Mouse (Mus musculus) forebrain, embryonic 10.5 days (tissue): ENCODE data around the gene Gm13178. TPM values are rescaled to one million over a fixed set of nuclear protein-coding genes. Genes with fewer than 3 reads are reported as not detected.

Source experiments
- DNase-seq: peaks from one replicate; pipeline ENCODE4 v3.0.0-alpha.2; 2017; ENCODE audit warnings: low spot score; ENCODE audit errors: extremely low spot score
- H3K27ac ChIP-seq: fragments of 300-500 bp; sonication (generic); 2 replicates; pipeline ENCODE4 v1.5.1; 2016; ENCODE audit warnings: mild to moderate bottlenecking
- H3K27me3 ChIP-seq: fragments of 300-500 bp; sonication (generic); 2 replicates; pipeline ENCODE4 v1.6.1; 2016; ENCODE audit warnings: mild to moderate bottlenecking; ENCODE audit not compliant: poor library complexity, severe bottlenecking
- H3K36me3 ChIP-seq: fragments of 300-500 bp; sonication (generic); replicated peaks from 2 replicates; pipeline ENCODE4 v1.6.1; 2016; ENCODE audit warnings: mild to moderate bottlenecking, moderate library complexity
- H3K4me1 ChIP-seq: fragments of 300-500 bp; sonication (generic); 2 replicates; pipeline ENCODE4 v1.6.1; 2016
- H3K4me3 ChIP-seq: fragments of 300-500 bp; sonication (generic); 2 replicates; pipeline ENCODE4 v1.5.1; 2016; ENCODE audit warnings: mild to moderate bottlenecking, moderate library complexity
- H3K9me3 ChIP-seq: fragments of 300-500 bp; sonication (generic); 2 replicates; pipeline ENCODE4 v1.6.1; 2016; ENCODE audit warnings: mild to moderate bottlenecking, moderate library complexity
- WGBS: fragments of 180-500 bp; shearing (Covaris S2); methylation state at CpG from one replicate; pipeline ENCODE4 v1.1.7; 2016; 5-methylcytosine and 5-hydroxymethylcytosine counted together
- polyA plus RNA-seq: library from polyadenylated mRNA; unstranded; fragments of >200 nt; fragmentation: Nextera tagmentation; extraction: Ambion mirVana; gene quantifications from 2 replicates; pipeline ENCODE4 v1.2.1, GENCODE M21; 2016

The Gm13178 gene
- not detected in 2 replicates for polyA plus RNA-seq

- DNase-seq, result no peak
- 82% methylated on average over 1 of the region's 1 CpGs for WGBS
- Histone ChIP-seq H3K4me3 (no peak within 1 kb of the TSS), H3K36me3 (no peaks in the 10 kb centered on the region), H3K9me3 (peaks cover 29% of the 10 kb centered on the region; the same call in 1 of the 2 replicates), H3K4me1 (no peaks in the 10 kb centered on the region), H3K27me3 (no peaks in the 10 kb centered on the region), H3K27ac (no peak within 1 kb of the TSS)
These were observed at the start of gene Gm13178 for GRCm38 (mm10) chr4:144721304-144721703. TSS of gene Gm13178 (minus strand) at chr4:144721404.

DNA sequence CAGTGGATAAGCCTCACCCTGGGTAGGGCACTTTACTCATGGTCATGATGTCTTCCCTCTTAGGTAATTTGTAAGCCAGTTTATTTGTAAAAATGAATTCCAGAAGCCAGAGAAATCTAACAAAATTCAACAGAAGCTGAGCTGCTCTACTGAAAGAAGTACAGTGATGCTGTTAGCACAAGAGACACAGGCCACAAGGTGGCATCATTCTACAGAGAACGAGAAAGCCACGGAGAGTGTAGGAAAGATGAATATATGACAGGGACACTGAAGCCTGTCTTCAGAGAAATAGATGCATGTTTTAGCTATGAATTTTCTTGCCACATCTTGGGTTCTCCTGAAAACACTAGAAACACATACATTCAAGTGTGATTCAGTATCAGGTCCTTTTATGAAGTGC is 44.5 kb upstream of the Gm13178 start:
- WGBS, result 42% methylated on average over 2 of the region's 2 CpGs
- Histone ChIP-seq H3K27ac (no peak overlapping the region), H3K9me3 (peaks cover 2% of the 10 kb centered on the region; the same call in 1 of the 2 replicates), H3K4me3 (no peak overlapping the region), H3K4me1 (no peaks in the 10 kb centered on the region), H3K36me3 (no peaks in the 10 kb centered on the region), H3K27me3 (no peaks in the 10 kb centered on the region)
- DNase-seq, result no peak

GRCm38 (mm10) chr4:144749139-144749538 is 27.9 kb upstream of the Gm13178 start:
- Histone ChIP-seq H3K27me3 (no peaks in the 10 kb centered on the region), H3K4me1 (no peaks in the 10 kb centered on the region), H3K27ac (no peak overlapping the region), H3K4me3 (no peak overlapping the region), H3K36me3 (no peaks in the 10 kb centered on the region), H3K9me3 (peaks cover 5% of the 10 kb centered on the region)
- DNase-seq, result no peak
- WGBS, result 62% methylated on average over 1 of the region's 1 CpGs

GRCm38 (mm10) chr4:144719691-144720090 is 1.5 kb downstream of the Gm13178 start:
- no peaks in the 10 kb centered on the region for H3K36me3 ChIP-seq
- WGBS, result 88% methylated on average over 1 of the region's 1 CpGs
- H3K4me1 ChIP-seq, result no peaks in the 10 kb centered on the region
- H3K9me3 ChIP-seq, result peaks cover 34% of the 10 kb centered on the region; the same call in 1 of the 2 replicates
- no peaks in the 10 kb centered on the region for H3K27me3 ChIP-seq
- no peak for DNase-seq
- H3K27ac ChIP-seq, result no peak overlapping the region
- no peak overlapping the region for H3K4me3 ChIP-seq

- 88% methylated on average over 1 of the region's 1 CpGs for WGBS
- Histone ChIP-seq H3K27me3 (no peaks in the 10 kb centered on the region), H3K27ac (no peak overlapping the region), H3K4me3 (no peak overlapping the region), H3K36me3 (no peaks in the 10 kb centered on the region), H3K9me3 (peaks cover 36% of the 10 kb centered on the region; the same call in 1 of the 2 replicates), H3K4me1 (no peaks in the 10 kb centered on the region)
- no peak for DNase-seq
These were observed 2.9 kb downstream of the Gm13178 start for GRCm38 (mm10) chr4:144718288-144718687.

- Histone ChIP-seq H3K27me3 (no peaks in the 10 kb centered on the region), H3K36me3 (no peaks in the 10 kb centered on the region), H3K9me3 (peaks cover 18% of the 10 kb centered on the region; the same call in 1 of the 2 replicates), H3K27ac (no peak within 1 kb of the TSS), H3K4me1 (no peaks in the 10 kb centered on the region), H3K4me3 (no peak within 1 kb of the TSS)
- WGBS, result 57% methylated on average over 2 of the region's 2 CpGs
- no peak for DNase-seq
These were observed 34.9 kb downstream of the Gm13178 start, which contains the start of gene Gm436 for GRCm38 (mm10) chr4:144686268-144686667. TSS of gene Gm436 (minus strand) at chr4:144686368.

Other genes starting within 250 kb of the Gm13178 start
- gene 9430007A20Rik, start 201.6 kb downstream of the Gm13178 start, polyA plus RNA-seq, result not detected in 2 replicates
- gene Gm13124, start 156.3 kb downstream of the Gm13178 start, polyA plus RNA-seq, result not detected in 2 replicates
- not detected in 2 replicates for gene Aadacl4, start 107.7 kb downstream of the Gm13178 start, polyA plus RNA-seq
- not detected in 2 replicates for gene Gm436, start 35.0 kb downstream of the Gm13178 start, polyA plus RNA-seq
- gene Gm438, start 65.2 kb upstream of the Gm13178 start, polyA plus RNA-seq, result not detected in 2 replicates
- 12.2 and 15.3 TPM in 2 replicates for gene Dhrs3, start 171.4 kb upstream of the Gm13178 start, polyA plus RNA-seq